Mouse (Mus musculus): ENCODE data around the gene Pilrb1. TPM values are rescaled to one million over a fixed set of nuclear protein-coding genes. Genes with fewer than 3 reads are reported as not detected.
"Not testable (repeated sequence)": the region's sequence is repeated elsewhere in the genome, so short reads cannot be mapped to it uniquely, and the experiment has no call there.

Gene Pilrb1
- polyA plus RNA-seq (2015; fragmentation: Nextera tagmentation; extraction: Ambion mirVana) = not detected in 2 replicates

- not testable (repeated sequence) for ATAC-seq (ENCODE audit: low FRiP score, low read depth); H3K27ac ChIP-seq (replicated peaks); H3K9me3 ChIP-seq; H3K9ac ChIP-seq; H3K27me3 ChIP-seq; H3K4me3 ChIP-seq; H3K36me3 ChIP-seq; H3K4me2 ChIP-seq; H3K4me1 ChIP-seq (replicated peaks)
- WGBS = 78% methylated on average over 2 of the region's 2 CpGs
Observed at GRCm38 (mm10) chr5:137857960-137858710, at the start of gene Pilrb1. Gene Pilrb1, minus strand, starts transcription at chr5:137858106.

GRCm38 (mm10) chr5:137897812-137898211 is 39.9 kb upstream of the Pilrb1 start:
- H3K27me3 ChIP-seq = no peaks in the 10 kb centered on the region
- H3K4me3 ChIP-seq = no peak overlapping the region
- no peak overlapping the region for H3K27ac ChIP-seq (replicated peaks)
- no peaks in the 10 kb centered on the region for H3K36me3 ChIP-seq
- H3K9me3 ChIP-seq = no peaks in the 10 kb centered on the region
- H3K4me1 ChIP-seq (replicated peaks) = no peaks in the 10 kb centered on the region
- 97% methylated on average over 1 of the region's 1 CpGs for WGBS
- no peak for ATAC-seq (ENCODE audit: low FRiP score, low read depth)
- H3K4me2 ChIP-seq = no peak overlapping the region
- no peak overlapping the region for H3K9ac ChIP-seq

- no peak for ATAC-seq (ENCODE audit: low FRiP score, low read depth)
- Histone ChIP-seq H3K4me2 (no peak overlapping the region), H3K27me3 (no peaks in the 10 kb centered on the region), H3K27ac (replicated peaks) (no peak overlapping the region), H3K36me3 (no peaks in the 10 kb centered on the region), H3K4me3 (no peak overlapping the region), H3K9me3 (no peaks in the 10 kb centered on the region), H3K4me1 (replicated peaks) (no peaks in the 10 kb centered on the region), H3K9ac (no peak overlapping the region)
- WGBS = 48% methylated on average over 1 of the region's 1 CpGs
Observed at GRCm38 (mm10) chr5:137892954-137893353, 35.0 kb upstream of the Pilrb1 start.

DNA sequence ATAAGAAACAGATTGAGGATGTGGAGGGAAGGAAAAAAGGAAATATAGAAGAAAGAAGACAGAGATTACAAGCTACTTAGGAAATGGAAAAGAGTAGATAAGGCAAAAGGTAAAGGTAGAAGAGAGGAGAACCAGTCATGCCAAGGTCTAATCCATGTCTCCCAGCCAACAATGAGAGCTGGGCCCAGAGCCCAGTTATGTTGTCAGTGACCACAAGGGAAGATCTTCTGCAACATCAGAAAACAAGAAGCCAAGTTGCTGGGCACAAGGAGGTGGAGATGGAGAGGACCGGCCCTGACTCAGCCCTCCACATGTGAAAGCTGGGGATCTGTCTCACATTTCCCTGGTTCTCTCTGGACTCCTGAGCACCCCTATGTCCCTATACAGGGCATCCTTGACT is 29.8 kb upstream of the Pilrb1 start:
- Histone ChIP-seq H3K36me3 (no peaks in the 10 kb centered on the region), H3K4me3 (no peak overlapping the region), H3K27me3 (no peaks in the 10 kb centered on the region), H3K4me2 (no peak overlapping the region), H3K27ac (replicated peaks) (no peak overlapping the region), H3K9me3 (no peaks in the 10 kb centered on the region), H3K9ac (no peak overlapping the region), H3K4me1 (replicated peaks) (no peaks in the 10 kb centered on the region)
- 100% methylated on average over 1 of the region's 1 CpGs for WGBS
- no peak for ATAC-seq (ENCODE audit: low FRiP score, low read depth)

DNA sequence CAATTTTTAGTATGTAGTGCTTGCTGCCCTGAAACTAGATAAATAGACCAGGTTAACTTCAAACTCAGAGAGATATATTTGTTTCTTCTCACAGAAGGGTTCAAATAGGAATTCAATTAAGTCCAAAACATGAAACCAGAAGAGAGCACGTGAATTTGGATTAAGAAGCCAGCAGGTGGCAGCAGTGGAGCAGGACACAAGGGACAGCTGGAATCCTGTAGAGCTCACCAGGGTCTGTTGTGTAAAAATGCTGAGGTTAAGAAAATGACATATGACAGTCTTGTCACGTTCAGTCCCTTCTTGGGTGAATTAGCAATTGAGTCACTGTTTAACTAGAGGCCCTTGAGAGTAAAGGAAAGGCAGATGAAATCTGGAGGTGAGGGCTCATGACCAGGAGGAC is 28.0 kb upstream of the Pilrb1 start:
- H3K27ac ChIP-seq (replicated peaks) = no peak overlapping the region
- H3K9me3 ChIP-seq = no peaks in the 10 kb centered on the region
- WGBS = 10% methylated on average over 2 of the region's 2 CpGs
- H3K4me3 ChIP-seq = no peak overlapping the region
- no peaks in the 10 kb centered on the region for H3K4me1 ChIP-seq (replicated peaks)
- H3K9ac ChIP-seq = no peak overlapping the region
- no peaks in the 10 kb centered on the region for H3K36me3 ChIP-seq
- no peak for ATAC-seq (ENCODE audit: low FRiP score, low read depth)
- no peak overlapping the region for H3K4me2 ChIP-seq
- no peaks in the 10 kb centered on the region for H3K27me3 ChIP-seq

GRCm38 (mm10) chr5:137883345-137883744 is 25.4 kb upstream of the Pilrb1 start:
- Histone ChIP-seq H3K4me3 (no peak overlapping the region), H3K27me3 (no peaks in the 10 kb centered on the region), H3K9me3 (no peaks in the 10 kb centered on the region), H3K36me3 (no peaks in the 10 kb centered on the region), H3K27ac (replicated peaks) (no peak overlapping the region), H3K4me1 (replicated peaks) (no peaks in the 10 kb centered on the region), H3K4me2 (no peak overlapping the region), H3K9ac (no peak overlapping the region)
- no peak for ATAC-seq (ENCODE audit: low FRiP score, low read depth)
- 94% methylated on average over 3 of the region's 3 CpGs for WGBS

DNA sequence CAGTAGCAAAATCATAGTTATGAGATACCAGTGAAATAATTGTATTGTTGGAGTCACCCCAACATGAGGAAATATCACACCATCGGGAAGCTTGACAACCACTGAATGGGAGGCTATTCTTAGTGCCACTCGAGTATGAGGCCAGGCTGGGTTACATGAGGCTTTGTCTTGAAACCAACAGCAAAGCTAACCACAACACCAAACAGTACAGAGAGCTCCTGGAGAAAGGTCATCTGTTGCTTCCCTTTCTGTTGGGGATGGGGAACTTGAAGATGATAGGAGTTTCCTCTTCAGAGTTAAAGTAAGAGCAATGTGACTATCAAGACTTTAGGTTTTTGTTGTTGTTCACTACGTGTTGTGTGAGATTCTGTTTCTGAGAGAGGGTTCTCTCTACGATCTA is 25.0 kb upstream of the Pilrb1 start:
- Histone ChIP-seq H3K4me3 (no peak overlapping the region), H3K27ac (replicated peaks) (no peak overlapping the region), H3K9ac (no peak overlapping the region), H3K4me1 (replicated peaks) (no peaks in the 10 kb centered on the region), H3K9me3 (no peaks in the 10 kb centered on the region), H3K36me3 (no peaks in the 10 kb centered on the region), H3K4me2 (no peak overlapping the region), H3K27me3 (no peaks in the 10 kb centered on the region)
- no peak for ATAC-seq (ENCODE audit: low FRiP score, low read depth)
- 81% methylated on average over 4 of the region's 4 CpGs for WGBS

- Histone ChIP-seq H3K9me3 (no peaks in the 10 kb centered on the region), H3K27me3 (no peaks in the 10 kb centered on the region), H3K9ac (no peak overlapping the region), H3K4me1 (replicated peaks) (no peaks in the 10 kb centered on the region), H3K27ac (replicated peaks) (no peak overlapping the region), H3K4me3 (no peak overlapping the region), H3K4me2 (no peak overlapping the region), H3K36me3 (no peaks in the 10 kb centered on the region)
- no peak for ATAC-seq (ENCODE audit: low FRiP score, low read depth)
- WGBS = 58% methylated on average over 2 of the region's 2 CpGs
Observed at GRCm38 (mm10) chr5:137877860-137878259, 20.0 kb upstream of the Pilrb1 start.

DNA sequence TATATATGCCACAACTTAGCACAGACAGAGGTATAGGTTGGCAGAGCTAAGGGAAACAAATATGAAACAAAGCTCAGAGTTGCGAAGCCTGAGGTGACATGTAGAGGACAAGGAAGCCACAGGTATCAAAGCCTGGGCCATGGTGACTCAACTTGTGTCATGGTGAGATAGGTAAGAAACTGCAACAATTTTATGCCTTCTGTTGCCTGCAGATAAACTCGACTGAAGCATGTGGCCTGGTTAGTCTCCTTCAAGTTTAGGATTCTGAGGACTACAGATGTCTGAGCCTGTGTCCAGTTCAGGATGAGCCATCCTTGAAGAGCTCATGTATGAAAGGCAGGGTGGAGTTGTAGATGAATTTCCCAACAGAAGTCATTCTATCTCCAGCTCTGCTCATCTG is 17.1 kb upstream of the Pilrb1 start:
- Histone ChIP-seq H3K27me3 (no peaks in the 10 kb centered on the region), H3K27ac (replicated peaks) (no peak overlapping the region), H3K4me2 (no peak overlapping the region), H3K4me3 (no peak overlapping the region), H3K9me3 (no peaks in the 10 kb centered on the region), H3K9ac (no peak overlapping the region), H3K4me1 (replicated peaks) (no peaks in the 10 kb centered on the region), H3K36me3 (no peaks in the 10 kb centered on the region)
- no peak for ATAC-seq (ENCODE audit: low FRiP score, low read depth)
- 87% methylated on average over 2 of the region's 2 CpGs for WGBS

GRCm38 (mm10) chr5:137872381-137872702 is 14.4 kb upstream of the Pilrb1 start:
- H3K27ac ChIP-seq (replicated peaks); H3K9me3 ChIP-seq; ATAC-seq (ENCODE audit: low FRiP score, low read depth); H3K4me1 ChIP-seq (replicated peaks); H3K4me3 ChIP-seq; H3K9ac ChIP-seq; H3K4me2 ChIP-seq; H3K36me3 ChIP-seq; H3K27me3 ChIP-seq: not testable (repeated sequence)
- WGBS = 43% methylated on average over 1 of the region's 1 CpGs

- H3K4me1 ChIP-seq (replicated peaks); H3K27ac ChIP-seq (replicated peaks); H3K9ac ChIP-seq; ATAC-seq (ENCODE audit: low FRiP score, low read depth); H3K27me3 ChIP-seq; H3K4me2 ChIP-seq; H3K9me3 ChIP-seq; H3K4me3 ChIP-seq; H3K36me3 ChIP-seq: not testable (repeated sequence)
- WGBS = 74% methylated on average over 3 of the region's 3 CpGs
Observed at GRCm38 (mm10) chr5:137871644-137872380, 13.9 kb upstream of the Pilrb1 start, which contains the start of gene Pilrb2. Gene Pilrb2, minus strand, starts transcription at chr5:137871815.

DNA sequence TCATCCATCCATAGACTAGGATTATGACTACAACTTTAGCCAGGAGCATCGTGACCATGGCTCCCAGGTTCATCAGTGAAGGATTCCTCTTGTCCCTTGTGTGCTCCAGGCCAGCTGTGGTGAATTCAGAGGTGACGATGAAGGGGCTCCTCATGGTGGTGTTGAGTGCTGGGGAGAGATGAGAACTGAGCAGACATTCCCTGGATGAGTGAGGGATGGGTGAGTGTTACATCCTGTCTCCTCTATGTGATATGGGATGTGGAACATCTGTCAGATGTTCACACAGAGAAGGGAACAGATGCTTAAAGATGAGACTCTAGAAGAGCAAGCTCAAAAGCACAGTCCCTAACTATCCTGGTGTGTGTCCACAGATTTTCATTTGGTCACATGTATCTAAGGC is 10.7 kb upstream of the Pilrb1 start:
- H3K4me3 ChIP-seq; H3K9me3 ChIP-seq; H3K36me3 ChIP-seq; H3K27ac ChIP-seq (replicated peaks); H3K4me2 ChIP-seq; ATAC-seq (ENCODE audit: low FRiP score, low read depth); H3K27me3 ChIP-seq; H3K4me1 ChIP-seq (replicated peaks); H3K9ac ChIP-seq: not testable (repeated sequence)
- WGBS = 79% methylated on average over 2 of the region's 2 CpGs
